Mouse (Mus musculus): ENCODE results near the gene Camk2g. TPM values are rescaled to one million over a fixed set of nuclear protein-coding genes. Genes with fewer than 3 reads are reported as not detected.

Gene Camk2g
- polyA plus RNA-seq, 1 experiment from 2014 or later, result 60.7 TPM

- no peaks in the 10 kb centered on the region for H3K27me3 ChIP-seq
- no peak overlapping the region for H3K4me3 ChIP-seq
- peaks cover 16% of the 10 kb centered on the region for H3K4me1 ChIP-seq
- no peak overlapping the region for H3K4me2 ChIP-seq
- WGBS, result 91% methylated on average over 9 of the region's 9 CpGs
- peaks cover 63% of the 10 kb centered on the region for H3K36me3 ChIP-seq (ENCODE audit: poor library complexity, severe bottlenecking)
- no peak overlapping the region for H3K9ac ChIP-seq
- no peak for ATAC-seq
- no peak overlapping the region for H3K27ac ChIP-seq
- H3K9me3 ChIP-seq (replicated peaks), result no peaks in the 10 kb centered on the region
Observed at GRCm38 (mm10) chr14:20730853-20731602, 62.9 kb downstream of the Camk2g start.

DNA sequence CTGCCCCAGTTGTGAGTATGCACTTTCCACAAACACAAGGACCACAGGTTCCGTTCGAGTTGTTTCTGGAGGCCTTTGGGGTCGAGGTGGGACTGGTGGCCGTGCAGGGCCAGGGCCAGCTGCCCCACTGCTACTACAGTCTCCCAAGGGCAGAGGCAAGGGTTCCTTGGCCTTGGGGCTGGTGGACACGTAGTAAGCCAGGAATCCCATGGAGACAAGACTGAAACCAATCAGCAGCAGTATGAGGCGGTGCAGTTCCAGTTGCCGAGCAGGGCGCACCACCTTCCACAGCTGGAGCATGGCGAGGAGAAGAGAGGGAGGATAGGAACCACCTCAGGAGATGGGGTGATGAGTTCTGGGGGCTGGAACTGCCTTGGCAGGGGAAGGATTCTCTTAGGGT is 64.0 kb downstream of the Camk2g start:
- Histone ChIP-seq H3K4me2 (no peak overlapping the region), H3K4me1 (peaks cover 12% of the 10 kb centered on the region), H3K9me3 (replicated peaks) (no peaks in the 10 kb centered on the region), H3K27me3 (no peaks in the 10 kb centered on the region), H3K4me3 (no peak overlapping the region), H3K27ac (no peak overlapping the region), H3K36me3 (ENCODE audit: poor library complexity, severe bottlenecking) (peaks cover 66% of the 10 kb centered on the region), H3K9ac (no peak overlapping the region)
- 83% methylated on average over 9 of the region's 9 CpGs for WGBS
- ATAC-seq, result no peak

DNA sequence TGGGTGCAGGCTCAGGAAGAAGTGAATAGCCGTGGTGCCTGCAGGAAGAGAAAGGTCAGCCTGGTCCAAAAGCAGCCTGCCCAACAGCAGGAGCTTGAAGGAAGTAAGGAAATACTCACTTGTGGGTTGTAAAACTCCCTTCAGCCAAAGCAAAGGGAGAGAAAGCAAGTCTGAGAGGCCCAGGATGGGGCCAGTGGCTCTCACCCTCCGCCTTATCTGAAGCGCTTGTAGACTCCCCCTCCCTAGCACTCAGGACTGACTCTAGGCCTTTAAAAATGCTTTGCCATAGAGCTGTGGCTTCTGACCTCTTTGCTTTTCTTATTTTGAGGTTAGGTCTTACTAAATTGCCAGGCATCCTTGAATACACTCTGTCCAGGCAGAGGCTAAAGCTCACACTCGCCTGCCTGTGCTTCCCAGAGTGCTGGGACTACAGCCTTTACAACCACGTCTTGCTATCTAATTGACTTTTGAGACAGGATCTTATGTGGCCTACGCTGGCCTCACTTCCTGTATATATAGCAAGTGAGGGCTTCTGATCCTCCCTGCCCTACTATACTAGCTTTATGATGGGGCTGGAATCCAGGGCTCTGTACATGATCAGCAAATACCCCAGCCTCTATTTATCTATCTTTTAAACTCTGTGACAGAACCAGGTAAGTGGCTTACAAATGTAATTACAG is 68.1 kb downstream of the Camk2g start:
- WGBS, result 83% methylated on average over 6 of the region's 6 CpGs
- no peaks in the 10 kb centered on the region for H3K9me3 ChIP-seq (replicated peaks)
- H3K4me1 ChIP-seq, result no peaks in the 10 kb centered on the region
- H3K9ac ChIP-seq, result no peak overlapping the region
- peaks cover 94% of the 10 kb centered on the region for H3K36me3 ChIP-seq (ENCODE audit: poor library complexity, severe bottlenecking)
- H3K4me3 ChIP-seq, result no peak overlapping the region
- H3K27ac ChIP-seq, result no peak overlapping the region
- ATAC-seq, result no peak
- H3K4me2 ChIP-seq, result no peak overlapping the region
- H3K27me3 ChIP-seq, result no peaks in the 10 kb centered on the region

DNA sequence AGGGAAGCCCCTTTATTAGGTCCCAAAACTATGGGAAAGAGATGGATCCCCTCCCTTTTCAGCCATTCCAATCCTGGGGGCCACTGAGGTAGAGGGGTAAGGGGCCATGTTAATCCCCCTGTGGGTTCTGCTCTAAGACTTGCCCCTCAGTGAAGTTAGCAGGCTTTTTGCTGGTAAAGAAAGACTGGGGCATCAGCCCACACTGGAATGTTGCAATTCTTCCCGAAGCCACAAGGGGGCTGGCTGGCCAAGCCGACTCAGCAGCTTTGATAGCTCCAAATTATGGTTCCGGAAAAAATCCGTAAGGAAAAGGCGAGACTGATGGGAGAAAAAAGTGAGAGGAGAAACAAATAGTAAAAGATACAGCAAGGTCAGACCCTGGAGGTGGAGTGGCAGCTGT is 69.8 kb downstream of the Camk2g start:
- no peaks in the 10 kb centered on the region for H3K9me3 ChIP-seq (replicated peaks)
- no peak overlapping the region for H3K4me3 ChIP-seq
- peak; percentile 39; the same call in 1 of the 2 replicates for ATAC-seq
- no peak overlapping the region for H3K9ac ChIP-seq
- H3K27ac ChIP-seq, result no peak overlapping the region
- no peak overlapping the region for H3K4me2 ChIP-seq
- H3K36me3 ChIP-seq (ENCODE audit: poor library complexity, severe bottlenecking), result peaks cover 94% of the 10 kb centered on the region
- no peaks in the 10 kb centered on the region for H3K4me1 ChIP-seq
- no peaks in the 10 kb centered on the region for H3K27me3 ChIP-seq
- WGBS, result 32% methylated on average over 5 of the region's 5 CpGs

- H3K4me3 ChIP-seq, result no peak overlapping the region
- H3K36me3 ChIP-seq (ENCODE audit: poor library complexity, severe bottlenecking), result peaks cover 94% of the 10 kb centered on the region
- no peak overlapping the region for H3K27ac ChIP-seq
- 93% methylated on average over 12 of the region's 12 CpGs for WGBS
- no peaks in the 10 kb centered on the region for H3K4me1 ChIP-seq
- H3K4me2 ChIP-seq, result no peak overlapping the region
- H3K27me3 ChIP-seq, result no peaks in the 10 kb centered on the region
- H3K9me3 ChIP-seq (replicated peaks), result no peaks in the 10 kb centered on the region
- H3K9ac ChIP-seq, result no peak overlapping the region
- no peak for ATAC-seq
Observed at GRCm38 (mm10) chr14:20723006-20723405, 70.9 kb downstream of the Camk2g start.

DNA sequence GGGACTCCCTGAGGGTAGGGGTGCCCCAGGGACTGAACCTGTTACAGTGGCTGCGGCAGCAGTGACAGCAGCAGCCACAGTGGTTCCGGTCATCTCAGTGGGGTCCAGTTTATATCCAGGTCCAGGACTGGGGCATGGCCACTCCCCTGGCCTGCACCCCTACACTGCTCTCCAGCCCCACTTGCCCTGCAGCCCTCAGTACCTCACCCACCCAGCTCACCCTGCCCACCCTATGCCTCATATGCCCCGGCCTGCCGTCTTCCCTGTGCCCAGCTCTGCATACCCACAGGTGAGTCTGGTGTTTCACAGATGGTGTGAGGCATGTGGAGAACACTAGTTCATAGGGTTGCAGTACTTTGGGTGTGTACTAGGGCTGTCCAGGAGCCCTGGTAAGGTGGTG is 72.5 kb downstream of the Camk2g start:
- H3K4me2 ChIP-seq, result no peak overlapping the region
- no peaks in the 10 kb centered on the region for H3K9me3 ChIP-seq (replicated peaks)
- H3K36me3 ChIP-seq (ENCODE audit: poor library complexity, severe bottlenecking), result peaks cover 98% of the 10 kb centered on the region
- no peaks in the 10 kb centered on the region for H3K4me1 ChIP-seq
- WGBS, result 94% methylated on average over 4 of the region's 4 CpGs
- H3K4me3 ChIP-seq, result no peak overlapping the region
- H3K9ac ChIP-seq, result no peak overlapping the region
- H3K27me3 ChIP-seq, result no peaks in the 10 kb centered on the region
- 0 out of 2 replicates have a peak, but pooled peaks have one; percentile 3 for ATAC-seq
- H3K27ac ChIP-seq, result no peak overlapping the region

DNA sequence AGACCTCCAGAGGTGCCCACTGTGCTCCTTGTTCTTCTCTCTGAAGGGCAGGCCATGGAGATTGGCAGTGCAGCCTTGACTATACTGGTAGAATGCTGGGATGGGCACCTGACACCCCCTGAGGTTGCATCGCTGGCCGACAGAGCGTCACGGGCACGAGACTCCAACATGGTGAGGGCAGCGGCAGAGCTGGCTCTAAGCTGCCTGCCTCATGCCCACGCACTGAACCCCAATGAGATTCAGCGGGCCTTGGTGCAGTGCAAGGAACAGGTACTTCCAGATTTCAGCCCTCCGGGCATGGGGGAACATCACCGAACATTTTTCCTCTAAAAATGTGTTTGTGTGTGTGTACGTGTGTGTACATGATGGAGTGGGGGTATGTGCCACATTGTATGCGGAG is 74.1 kb downstream of the Camk2g start:
- Histone ChIP-seq H3K36me3 (ENCODE audit: poor library complexity, severe bottlenecking) (peaks cover 99% of the 10 kb centered on the region), H3K27ac (no peak overlapping the region), H3K4me2 (no peak overlapping the region), H3K4me1 (no peaks in the 10 kb centered on the region), H3K9me3 (replicated peaks) (no peaks in the 10 kb centered on the region), H3K4me3 (no peak overlapping the region), H3K9ac (no peak overlapping the region), H3K27me3 (no peaks in the 10 kb centered on the region)
- 96% methylated on average over 12 of the region's 12 CpGs for WGBS
- ATAC-seq, result no peak

- H3K36me3 ChIP-seq (ENCODE audit: poor library complexity, severe bottlenecking), result peaks cover 100% of the 10 kb centered on the region
- H3K27ac ChIP-seq, result no peak overlapping the region
- no peak for ATAC-seq
- no peak overlapping the region for H3K9ac ChIP-seq
- no peaks in the 10 kb centered on the region for H3K27me3 ChIP-seq
- no peak overlapping the region for H3K4me2 ChIP-seq
- H3K4me1 ChIP-seq, result no peaks in the 10 kb centered on the region
- 91% methylated on average over 10 of the region's 10 CpGs for WGBS
- no peak overlapping the region for H3K4me3 ChIP-seq
- H3K9me3 ChIP-seq (replicated peaks), result no peaks in the 10 kb centered on the region
Observed at GRCm38 (mm10) chr14:20718443-20718842, 75.4 kb downstream of the Camk2g start.

- 84% methylated on average over 11 of the region's 11 CpGs for WGBS
- no peak overlapping the region for H3K27ac ChIP-seq
- peaks cover 93% of the 10 kb centered on the region for H3K36me3 ChIP-seq (ENCODE audit: poor library complexity, severe bottlenecking)
- no peak overlapping the region for H3K9ac ChIP-seq
- no peaks in the 10 kb centered on the region for H3K9me3 ChIP-seq (replicated peaks)
- no peak overlapping the region for H3K4me3 ChIP-seq
- no peak for ATAC-seq
- H3K27me3 ChIP-seq, result no peaks in the 10 kb centered on the region
- no peak overlapping the region for H3K4me2 ChIP-seq
- peaks cover 11% of the 10 kb centered on the region for H3K4me1 ChIP-seq
Observed at GRCm38 (mm10) chr14:20713832-20714231, 80.1 kb downstream of the Camk2g start.

GRCm38 (mm10) chr14:20708239-20708638 is 85.6 kb downstream of the Camk2g start:
- peaks cover 47% of the 10 kb centered on the region for H3K36me3 ChIP-seq (ENCODE audit: poor library complexity, severe bottlenecking)
- peak overlapping the region; percentile 81 for H3K4me2 ChIP-seq
- H3K4me3 ChIP-seq, result peak overlapping the region; percentile 92
- no peaks in the 10 kb centered on the region for H3K27me3 ChIP-seq
- H3K4me1 ChIP-seq, result peaks cover 32% of the 10 kb centered on the region
- H3K9me3 ChIP-seq (replicated peaks), result no peaks in the 10 kb centered on the region
- H3K9ac ChIP-seq, result peak overlapping the region; percentile 94
- 0 out of 2 replicates have a peak overlapping the region, but pooled peaks have one; percentile 76 for H3K27ac ChIP-seq
- no peak for ATAC-seq
- WGBS, result 7% methylated on average over 10 of the region's 10 CpGs

- Histone ChIP-seq H3K9me3 (replicated peaks) (no peaks in the 10 kb centered on the region), H3K27me3 (no peaks in the 10 kb centered on the region), H3K4me1 (peaks cover 32% of the 10 kb centered on the region), H3K36me3 (ENCODE audit: poor library complexity, severe bottlenecking) (peaks cover 40% of the 10 kb centered on the region), H3K4me2 (peak within 1 kb of the TSS; percentile 81), H3K27ac (peak within 1 kb of the TSS; percentile 76), H3K4me3 (peak within 1 kb of the TSS; percentile 92), H3K9ac (peak within 1 kb of the TSS; percentile 94)
- peak; percentile 92 for ATAC-seq
- WGBS, result under 1% methylated on average over 72 of the region's 80 CpGs
Observed at GRCm38 (mm10) chr14:20707201-20708190, 86.4 kb downstream of the Camk2g start, which contains the start of gene Zswim8. TSS of gene Zswim8 (plus strand) at chr14:20707552.

Measured in forebrain, embryonic 13.5 days (tissue).